Mouse (Mus musculus): ENCODE data around the gene 4933406M09Rik. TPM values are rescaled to one million over a fixed set of nuclear protein-coding genes. Genes with fewer than 3 reads are reported as not detected.
A peak's percentile ranks its signal among the peaks of the same experiment; 100 is the strongest.

Gene 4933406M09Rik
- total RNA-seq, 1 experiment from 2014 or later: 0.35 TPM

GRCm38 (mm10) chr1:134368777-134369337, 16.9 kb upstream of the 4933406M09Rik start:
- peak; percentile 55; the same call in 1 of the 2 replicates for ATAC-seq (ENCODE audit: extremely low read depth, insufficient number of reproducible peaks, low FRiP score, poor library complexity, severe bottlenecking)

- ATAC-seq (ENCODE audit: extremely low read depth, insufficient number of reproducible peaks, low FRiP score, poor library complexity, severe bottlenecking): no peak
Observed at GRCm38 (mm10) chr1:134374124-134374523, 11.6 kb upstream of the 4933406M09Rik start.

GRCm38 (mm10) chr1:134381051-134381450, 4.7 kb upstream of the 4933406M09Rik start:
- ATAC-seq (ENCODE audit: extremely low read depth, insufficient number of reproducible peaks, low FRiP score, poor library complexity, severe bottlenecking): no peak

GRCm38 (mm10) chr1:134381795-134382625, 3.7 kb upstream of the 4933406M09Rik start:
- no peak for ATAC-seq (ENCODE audit: extremely low read depth, insufficient number of reproducible peaks, low FRiP score, poor library complexity, severe bottlenecking)

GRCm38 (mm10) chr1:134384581-134384980, 1.2 kb upstream of the 4933406M09Rik start:
- ATAC-seq (ENCODE audit: extremely low read depth, insufficient number of reproducible peaks, low FRiP score, poor library complexity, severe bottlenecking): no peak

GRCm38 (mm10) chr1:134385176-134385575, 564 bp upstream of the 4933406M09Rik start:
- ATAC-seq (ENCODE audit: extremely low read depth, insufficient number of reproducible peaks, low FRiP score, poor library complexity, severe bottlenecking): no peak

GRCm38 (mm10) chr1:134393827-134394226, 8.1 kb downstream of the 4933406M09Rik start:
- ATAC-seq (ENCODE audit: extremely low read depth, insufficient number of reproducible peaks, low FRiP score, poor library complexity, severe bottlenecking): no peak

GRCm38 (mm10) chr1:134398210-134398609, 12.5 kb downstream of the 4933406M09Rik start:
- ATAC-seq (ENCODE audit: extremely low read depth, insufficient number of reproducible peaks, low FRiP score, poor library complexity, severe bottlenecking): no peak

- ATAC-seq (ENCODE audit: extremely low read depth, insufficient number of reproducible peaks, low FRiP score, poor library complexity, severe bottlenecking): peak; percentile 51; the same call in 1 of the 2 replicates
Observed at GRCm38 (mm10) chr1:134399735-134400134, 14.0 kb downstream of the 4933406M09Rik start.

- ATAC-seq (ENCODE audit: extremely low read depth, insufficient number of reproducible peaks, low FRiP score, poor library complexity, severe bottlenecking): peak; percentile 86
Observed at GRCm38 (mm10) chr1:134405509-134406413, 20.0 kb downstream of the 4933406M09Rik start, which contains the start of gene Cyb5r1. Cyb5r1 (plus strand) TSS chr1:134405559.

GRCm38 (mm10) chr1:134406414-134406771, 20.7 kb downstream of the 4933406M09Rik start:
- peak; percentile 7; the same call in 1 of the 2 replicates for ATAC-seq (ENCODE audit: extremely low read depth, insufficient number of reproducible peaks, low FRiP score, poor library complexity, severe bottlenecking)

- no peak for ATAC-seq (ENCODE audit: extremely low read depth, insufficient number of reproducible peaks, low FRiP score, poor library complexity, severe bottlenecking)
Observed at GRCm38 (mm10) chr1:134408080-134408479, 22.3 kb downstream of the 4933406M09Rik start.

- no peak for ATAC-seq (ENCODE audit: extremely low read depth, insufficient number of reproducible peaks, low FRiP score, poor library complexity, severe bottlenecking)
Observed at GRCm38 (mm10) chr1:134411706-134412629, 26.2 kb downstream of the 4933406M09Rik start.

GRCm38 (mm10) chr1:134414038-134414437, 28.3 kb downstream of the 4933406M09Rik start:
- no peak for ATAC-seq (ENCODE audit: extremely low read depth, insufficient number of reproducible peaks, low FRiP score, poor library complexity, severe bottlenecking)

GRCm38 (mm10) chr1:134414501-134415167, 28.9 kb downstream of the 4933406M09Rik start:
- ATAC-seq (ENCODE audit: extremely low read depth, insufficient number of reproducible peaks, low FRiP score, poor library complexity, severe bottlenecking): no peak

- peak; percentile 91 for ATAC-seq (ENCODE audit: extremely low read depth, insufficient number of reproducible peaks, low FRiP score, poor library complexity, severe bottlenecking)
Observed at GRCm38 (mm10) chr1:134415168-134415831, 29.6 kb downstream of the 4933406M09Rik start, which contains the start of gene Adipor1. Adipor1 (plus strand) TSS chr1:134415378.

- no peak for ATAC-seq (ENCODE audit: extremely low read depth, insufficient number of reproducible peaks, low FRiP score, poor library complexity, severe bottlenecking)
Observed at GRCm38 (mm10) chr1:134418414-134418975, 32.8 kb downstream of the 4933406M09Rik start.
